Mouse (Mus musculus): ENCODE data around the gene Cmss1.
A peak's percentile ranks its signal among the peaks of the same experiment; 100 is the strongest.

The Cmss1 gene

DNA sequence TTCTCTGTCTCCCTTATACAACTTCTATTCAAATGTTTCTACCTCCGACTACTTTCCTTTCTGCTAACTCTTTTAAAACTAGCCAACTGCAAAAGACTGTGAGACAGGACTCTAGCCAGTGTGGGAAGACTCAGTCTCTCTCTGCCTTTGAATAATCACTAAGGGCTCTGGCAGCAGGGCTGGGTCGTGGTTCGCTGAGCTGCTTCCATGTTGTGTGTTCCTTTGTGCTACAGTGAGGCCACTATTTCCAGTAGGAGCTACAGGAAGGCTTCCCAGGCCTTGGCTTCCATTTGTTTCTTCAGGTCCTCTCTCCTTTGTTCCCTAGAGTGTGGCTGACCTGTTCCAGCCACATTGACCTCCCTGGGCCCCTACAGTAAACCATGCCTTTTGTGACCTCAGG is 260.4 kb downstream of the Cmss1 start:
- DNase-seq (ENCODE audit: low spot score), result no peak

GRCm38 (mm10) chr16:57340613-57340898 is 266.1 kb downstream of the Cmss1 start:
- DNase-seq (ENCODE audit: low spot score), result no peak

GRCm38 (mm10) chr16:57339765-57340612 is 266.7 kb downstream of the Cmss1 start:
- DNase-seq (ENCODE audit: low spot score), result no peak

DNA sequence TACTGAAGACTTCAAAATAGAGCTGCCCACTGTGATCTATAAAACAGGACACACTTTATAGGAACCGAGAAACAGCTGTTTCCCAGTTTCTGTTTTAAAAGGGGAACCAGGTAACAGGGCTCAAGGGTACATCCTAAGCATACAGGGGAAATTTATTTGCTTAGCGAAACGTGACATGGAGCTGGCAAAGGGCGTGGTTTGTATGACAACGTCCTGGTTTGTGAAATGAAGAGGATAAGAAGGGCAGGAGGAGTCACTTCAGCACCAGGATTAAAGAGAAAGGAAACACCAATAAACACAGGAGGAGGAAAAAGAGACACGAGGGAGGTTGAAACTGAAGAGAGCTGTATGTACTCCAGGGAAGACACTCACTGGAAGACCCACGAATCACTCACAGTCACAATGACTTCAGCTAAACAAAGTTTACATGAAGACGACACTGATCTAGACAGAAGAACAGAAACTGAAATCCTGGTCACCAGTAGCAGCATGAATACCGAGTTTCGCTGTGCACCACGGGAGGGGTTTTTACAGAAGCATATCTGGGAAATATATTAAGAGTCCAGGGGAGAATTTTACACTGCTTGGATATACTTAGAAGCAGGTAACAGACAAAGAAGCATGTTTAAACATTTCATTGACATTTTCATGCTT is 269.8 kb downstream of the Cmss1 start:
- no peak for DNase-seq (ENCODE audit: low spot score)

DNA sequence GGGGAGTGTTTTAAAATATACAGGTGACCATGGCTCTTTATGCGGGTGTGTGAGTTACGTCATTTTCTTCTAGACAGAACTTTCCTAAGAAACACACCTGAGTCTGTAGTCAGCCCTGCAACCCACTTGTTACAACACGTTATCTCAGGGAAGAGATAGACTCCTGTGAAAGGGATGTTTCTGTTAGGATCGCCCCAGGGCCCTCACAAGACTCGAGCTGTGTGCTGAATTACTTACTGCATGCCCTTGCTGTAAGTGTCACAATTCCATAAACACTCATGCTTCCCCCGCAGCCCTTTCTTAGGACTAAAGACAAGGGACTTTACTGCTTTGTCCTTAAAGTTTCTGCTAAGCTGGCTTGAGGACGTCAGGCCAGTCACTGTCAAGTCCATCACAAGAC is 274.4 kb downstream of the Cmss1 start:
- DNase-seq (ENCODE audit: low spot score), result no peak

GRCm38 (mm10) chr16:57330111-57330510 is 276.6 kb downstream of the Cmss1 start:
- no peak for DNase-seq (ENCODE audit: low spot score)

GRCm38 (mm10) chr16:57329028-57329427 is 277.6 kb downstream of the Cmss1 start:
- DNase-seq (ENCODE audit: low spot score), result no peak

- no peak for DNase-seq (ENCODE audit: low spot score)
Measured at GRCm38 (mm10) chr16:57326996-57327395, 279.7 kb downstream of the Cmss1 start.

DNA sequence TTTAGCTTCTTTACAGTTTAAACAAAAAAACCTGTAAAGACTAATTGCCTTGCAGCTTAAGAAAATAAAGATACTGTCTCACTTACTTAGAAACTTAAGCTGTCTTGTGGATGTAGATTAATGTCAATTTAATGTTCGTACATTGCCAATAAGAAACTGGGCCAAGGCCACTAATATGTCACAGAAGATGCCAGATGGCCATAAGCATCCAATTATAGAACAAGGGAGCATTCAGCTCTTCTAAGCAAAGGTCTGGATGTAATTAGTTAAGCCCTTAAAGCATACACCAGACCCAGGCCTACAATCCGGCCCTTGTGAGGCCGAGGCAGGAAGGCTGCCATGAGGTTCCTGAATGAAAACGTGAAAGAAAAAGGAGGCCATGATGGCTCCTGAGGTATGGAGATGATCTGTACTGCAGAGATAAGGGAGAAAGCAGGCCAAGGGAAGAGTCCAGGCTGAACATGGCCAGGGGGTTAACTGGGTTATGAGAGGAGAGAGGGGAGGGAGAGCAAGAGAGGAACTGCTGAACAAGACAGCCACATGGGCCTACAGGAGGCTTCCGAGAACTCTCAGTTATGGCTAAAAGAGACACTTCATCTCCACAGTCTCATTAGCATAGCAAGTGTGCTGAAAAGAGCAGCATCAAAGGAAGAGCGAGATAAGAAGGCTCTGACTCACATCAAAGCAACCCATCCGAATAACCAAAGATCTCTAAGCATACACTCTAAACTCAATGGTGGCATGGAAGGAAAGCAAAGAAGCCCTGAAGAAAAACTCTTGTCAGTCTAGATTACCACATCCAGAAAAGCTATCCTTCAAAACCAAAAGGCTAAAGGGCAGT is 287.2 kb downstream of the Cmss1 start:
- DNase-seq (ENCODE audit: low spot score), result peak; percentile 50

GRCm38 (mm10) chr16:57318637-57319125 is 288.0 kb downstream of the Cmss1 start:
- no peak for DNase-seq (ENCODE audit: low spot score)

- DNase-seq (ENCODE audit: low spot score), result no peak
Measured at GRCm38 (mm10) chr16:57317882-57318636, 288.6 kb downstream of the Cmss1 start.

- DNase-seq (ENCODE audit: low spot score), result no peak
Measured at GRCm38 (mm10) chr16:57317127-57317526, 289.5 kb downstream of the Cmss1 start.

GRCm38 (mm10) chr16:57315026-57315425 is 291.6 kb downstream of the Cmss1 start:
- no peak for DNase-seq (ENCODE audit: low spot score)

DNA sequence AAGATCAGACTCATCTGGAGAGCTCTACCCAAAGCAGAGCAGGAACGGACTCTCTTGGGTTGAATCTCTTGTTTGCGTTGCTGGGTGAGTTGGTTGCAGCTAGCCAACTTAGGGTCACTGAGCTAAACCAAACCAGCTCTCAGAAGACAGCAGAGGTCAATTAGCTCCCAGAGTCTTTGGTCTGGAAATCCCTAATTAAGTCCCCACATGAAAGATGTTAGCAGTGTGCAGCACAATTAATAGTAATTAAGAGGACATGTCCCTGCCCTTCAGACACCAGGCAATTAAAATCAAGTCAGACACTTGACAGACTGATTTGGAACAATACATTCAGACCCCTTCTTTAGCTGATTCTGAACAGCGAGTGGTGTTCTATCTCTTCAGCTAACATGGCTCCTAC is 292.4 kb downstream of the Cmss1 start:
- DNase-seq (ENCODE audit: low spot score), result no peak

DNA sequence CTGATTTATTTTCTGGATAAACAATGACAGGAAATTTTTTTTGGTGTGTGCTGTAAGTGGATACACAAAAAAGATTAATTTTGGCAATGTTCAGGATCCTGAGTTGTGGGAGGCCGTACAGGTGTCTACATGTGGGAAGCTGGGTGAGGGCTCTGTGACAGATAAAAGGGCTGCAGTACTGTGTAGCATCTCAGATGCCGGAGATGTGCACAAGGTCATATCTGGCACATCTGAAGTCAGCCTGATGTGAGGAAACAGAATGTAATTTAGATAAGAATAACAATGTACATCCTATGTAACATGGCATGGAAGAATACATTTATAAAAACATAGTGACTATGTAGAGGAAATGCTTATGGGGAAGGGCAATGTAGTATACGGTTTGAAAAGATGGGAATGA is 293.2 kb downstream of the Cmss1 start:
- DNase-seq (ENCODE audit: low spot score), result no peak

GRCm38 (mm10) chr16:57312130-57312529 is 294.5 kb downstream of the Cmss1 start:
- DNase-seq (ENCODE audit: low spot score), result no peak

GRCm38 (mm10) chr16:57305463-57305862 is 301.2 kb downstream of the Cmss1 start:
- no peak for DNase-seq (ENCODE audit: low spot score)

DNA sequence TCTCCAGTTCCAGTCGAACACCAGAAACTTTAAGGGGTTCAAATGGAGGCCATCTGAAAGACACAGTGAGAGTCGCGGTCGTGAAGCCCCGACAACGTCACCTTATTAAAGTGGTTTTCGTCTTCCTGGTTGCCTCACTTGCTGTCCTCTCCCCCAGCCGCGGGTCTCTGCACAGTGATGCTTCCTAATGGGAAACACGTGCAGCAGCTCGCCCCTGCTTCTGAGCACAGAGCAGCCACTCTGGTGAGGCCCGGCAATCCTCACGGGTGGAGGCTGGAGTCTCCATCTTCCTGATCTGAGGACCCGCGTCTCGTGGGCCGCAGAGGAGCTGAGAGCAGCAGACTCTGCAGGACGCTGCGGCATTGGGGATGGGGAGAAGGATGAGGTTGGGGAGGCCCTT is 302.9 kb downstream of the Cmss1 start:
- DNase-seq (ENCODE audit: low spot score), result peak; percentile 69

- peak; percentile 43 for DNase-seq (ENCODE audit: low spot score)
Measured at GRCm38 (mm10) chr16:57302792-57303698, 303.6 kb downstream of the Cmss1 start.

DNA sequence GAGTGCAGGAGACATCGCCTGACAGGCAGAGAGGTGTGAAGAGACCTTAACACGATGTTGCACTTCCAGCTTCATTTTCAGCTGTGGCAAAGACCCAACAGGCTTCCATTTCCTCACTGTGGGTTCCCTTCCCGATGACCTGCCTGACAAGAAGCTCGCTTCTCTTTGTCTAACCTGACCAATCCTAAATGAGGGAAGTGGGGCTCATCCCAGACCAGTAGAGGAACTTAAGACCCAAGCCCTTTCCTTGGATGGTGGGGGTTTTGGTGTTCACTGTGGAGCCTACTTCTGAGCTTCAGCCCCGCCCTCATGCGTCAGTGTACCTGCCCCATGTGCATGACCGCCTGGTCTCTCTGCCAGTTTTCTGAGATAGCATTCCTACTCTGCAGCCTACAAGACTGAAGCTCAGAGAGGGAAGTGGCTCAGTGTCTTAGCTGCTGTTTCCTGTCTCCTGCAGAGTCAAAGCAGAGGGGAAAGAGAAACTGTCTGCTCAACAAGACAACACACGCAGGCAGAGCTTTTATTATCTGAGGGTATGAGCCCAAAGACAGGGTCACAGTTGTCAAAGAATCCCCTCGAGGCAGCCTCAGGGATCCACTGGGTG is 305.1 kb downstream of the Cmss1 start:
- DNase-seq (ENCODE audit: low spot score), result no peak

Data from embryo, embryonic 10 days (tissue).